Comparison of ENCODE assay signal across 7 mouse cellular contexts in genomic region chr9:114731011-114731755, GRCm38 (mm10). TPM values are rescaled to one million over a fixed set of nuclear protein-coding genes. Genes with fewer than 3 reads are reported as not detected.
DNase-seq lines count a peak whose midpoint lies in the region; ATAC-seq lines count a peak whose summit lies in the region.

Gene Cmtm6 (plus strand): TSS chr9:114731116.

- H3K27ac ChIP-seq in intestine, embryonic 16.5 days (ENCODE audit: low read length), result peak within 1 kb of the TSS; percentile 97
- H3K27ac ChIP-seq in midbrain, embryonic 11.5 days (ENCODE audit: low read depth, low read length), result peak within 1 kb of the TSS; percentile 21; the same call in 1 of the 2 replicates

- no peaks in the 10 kb centered on the region for H3K36me3 ChIP-seq in intestine, embryonic 16.5 days (ENCODE audit: control insufficient read depth, insufficient read depth, low read length)
- no peaks in the 10 kb centered on the region for H3K36me3 ChIP-seq in midbrain, embryonic 11.5 days (ENCODE audit: control insufficient read depth, insufficient read depth, low read length)

- H3K4me3 ChIP-seq in intestine, embryonic 16.5 days (ENCODE audit: low read length), result peak within 1 kb of the TSS; percentile 96
- peak within 1 kb of the TSS; percentile 67 for H3K4me3 ChIP-seq in midbrain, embryonic 11.5 days (ENCODE audit: low read depth, low read length)

- peak within 1 kb of the TSS; percentile 67 for H3K4me2 ChIP-seq in intestine, embryonic 16.5 days (ENCODE audit: low read depth, low read length)
- peak within 1 kb of the TSS; percentile 80 for H3K4me2 ChIP-seq in midbrain, embryonic 11.5 days

- no peaks in the 10 kb centered on the region for H3K27me3 ChIP-seq in intestine, embryonic 16.5 days (replicated peaks; ENCODE audit: control insufficient read depth, insufficient read depth, low read length)
- no peaks in the 10 kb centered on the region for H3K27me3 ChIP-seq in midbrain, embryonic 11.5 days (ENCODE audit: control insufficient read depth, insufficient read depth, low read length)

- DNase-seq in adrenal gland, adult 8-10 months, result peak; percentile 96
- DNase-seq in embryo, embryonic 9.5 days (ENCODE audit: extremely low spot score), result peak; percentile 98
- peak; percentile 95 to 98 for DNase-seq in gastrocnemius, postnatal 4 days (ENCODE audit: low spot score in 2 of 2)
- peak; percentile 93 to 94 for DNase-seq in left cerebral cortex, postnatal 36 days (ENCODE audit: low spot score in 2 of 2)
- DNase-seq in midbrain, embryonic 11.5 days (ENCODE audit: low spot score, missing footprints), result peak; percentile 99
- DNase-seq in skeletal muscle tissue, adult 2 months (ENCODE audit: low read depth, low spot score), result peak; percentile 94

- peak; percentile 89 for ATAC-seq in intestine, embryonic 16.5 days
- ATAC-seq in midbrain, embryonic 11.5 days (ENCODE audit: low FRiP score), result peak; percentile 94

- H3K9ac ChIP-seq in intestine, embryonic 16.5 days (ENCODE audit: low read depth, low read length), result peak within 1 kb of the TSS; percentile 96
- peak within 1 kb of the TSS; percentile 86 for H3K9ac ChIP-seq in midbrain, embryonic 11.5 days (ENCODE audit: low read length)

- H3K4me1 ChIP-seq in intestine, embryonic 16.5 days (ENCODE audit: control insufficient read depth, insufficient read depth, low read length), result peaks cover 26% of the 10 kb centered on the region
- peaks cover 9% of the 10 kb centered on the region for H3K4me1 ChIP-seq in midbrain, embryonic 11.5 days (ENCODE audit: control insufficient read depth, insufficient read depth, low read length)

- WGBS in intestine, embryonic 16.5 days, result under 1% methylated on average over 52 of the region's 53 CpGs
- WGBS in midbrain, embryonic 11.5 days, result under 1% methylated on average over 53 of the region's 53 CpGs

- H3K9me3 ChIP-seq in intestine, embryonic 16.5 days (ENCODE audit: control insufficient read depth, low read length), result no peaks in the 10 kb centered on the region
- no peaks in the 10 kb centered on the region for H3K9me3 ChIP-seq in midbrain, embryonic 11.5 days (ENCODE audit: control insufficient read depth, low read length)

- intact Hi-C loops in left cerebral cortex, postnatal 36 days (cut with DNase I), result loop anchor here (2.0 kb wide), 1 partner anchor 84 kb away; no protein-coding TSS in a partner anchor

RNA-seq across cellular contexts. Expression of gene Cmtm6, which starts in this region (rescaled TPM):
- total RNA-seq in adrenal gland, adult 8-10 months (2022), result 100 to 1,000 TPM in 1 of 4 experiments, 10 to 100 TPM in 3; 68.5 to 105 (median 78.0) TPM
- 10 to 100 TPM; 22.0 to 22.4 TPM for total RNA-seq in gastrocnemius, postnatal 4 days (2021)
- 100 and 113 TPM in 2 replicates for polyA plus RNA-seq in intestine, embryonic 16.5 days (2015; fragmentation: Nextera tagmentation; extraction: Ambion mirVana)
- total RNA-seq in left cerebral cortex, postnatal 36 days (2021), result 10 to 100 TPM; 19.0 to 21.5 TPM
- polyA plus RNA-seq in midbrain, embryonic 11.5 days (2014; fragmentation: Nextera tagmentation; extraction: Ambion mirVana), result 26.0 and 26.1 TPM in 2 replicates

Comparison
In these comparisons a context has a peak if more than half of its experiments do, and no peak if none do; other contexts are left out.
1. Peak in every context shown above with its lines: DNase-seq, ATAC-seq, H3K4me3 ChIP-seq and H3K27ac ChIP-seq.